Mouse (Mus musculus) liver, embryonic 14.5 days (tissue): ENCODE data around the gene Mipol1.
A peak's percentile ranks its signal among the peaks of the same experiment; 100 is the strongest.

Source experiments
- CTCF ChIP-seq: IDR thresholded peaks from 2 replicates; pipeline ENCODE4 v1.5.1; 2016; ENCODE audit warnings: antibody characterized with exemption, low read depth, control low read depth
- EP300 ChIP-seq: IDR thresholded peaks from 2 replicates; pipeline ENCODE4 v1.6.1; 2016; ENCODE audit warnings: antibody characterized with exemption, low read depth

- TF ChIP-seq EP300: no peak
- TF ChIP-seq CTCF: peak; percentile 47
These were observed 314.6 kb downstream of the Mipol1 start for GRCm38 (mm10) chr12:57544641-57545370.
